12 mouse cellular contexts compared by ENCODE assay signal in the genomic region with DNA sequence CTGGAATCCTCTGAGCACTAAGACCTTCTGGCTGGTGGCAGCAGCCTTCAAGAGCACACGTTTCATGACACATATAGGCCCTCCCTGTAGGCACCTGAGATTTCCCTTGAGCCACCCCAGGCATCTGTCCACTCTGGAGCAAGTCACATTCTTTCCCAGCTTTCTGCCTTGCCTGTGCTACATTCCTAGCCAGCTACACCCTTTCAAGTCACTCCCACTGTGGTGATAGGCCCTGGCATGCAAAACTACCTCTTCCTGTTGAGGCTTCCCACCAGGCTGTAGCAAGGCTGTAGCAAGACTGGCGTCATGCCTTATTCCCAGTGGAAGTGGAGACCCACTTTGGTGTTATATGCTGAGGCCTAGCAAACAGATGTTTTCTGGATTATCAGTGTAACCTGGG. TPM values are rescaled to one million over a fixed set of nuclear protein-coding genes. Genes with fewer than 3 reads are reported as not detected.
DNase-seq lines count a peak whose midpoint lies in the region; ATAC-seq lines count a peak whose summit lies in the region.
"Had no signal": no experiment of that assay in that cellular context is flagged by ENCODE, and none has a peak within 500 bp of the region (broad histone marks: within the 10 kb centered on the region; RNA-seq: fewer than 3 reads in every experiment).

No protein-coding gene starts in this region.

- no peaks in the 10 kb centered on the region for H3K36me3 ChIP-seq in embryonic facial prominence, embryonic 15.5 days
- 0 out of 2 replicates have a peak, but pooled peaks cover 4% of the 10 kb centered on the region for H3K36me3 ChIP-seq in intestine, embryonic 14.5 days (ENCODE audit: control insufficient read depth, insufficient read depth, low read length)
- H3K36me3 ChIP-seq in midbrain, embryonic 11.5 days (ENCODE audit: control insufficient read depth, insufficient read depth, low read length), result no peaks in the 10 kb centered on the region
- H3K36me3 ChIP-seq: lung, embryonic 15.5 days had no signal

- H3K27ac ChIP-seq in embryonic facial prominence, embryonic 15.5 days (replicated peaks), result peak overlapping the region; percentile 53
- H3K27ac ChIP-seq in intestine, embryonic 14.5 days (ENCODE audit: low read depth), result no peak overlapping the region
- H3K27ac ChIP-seq in midbrain, embryonic 11.5 days (ENCODE audit: low read depth, low read length), result no peak overlapping the region
- H3K27ac ChIP-seq: left cerebral cortex, adult 2 months; lung, embryonic 15.5 days had no signal

- peaks cover 28% of the 10 kb centered on the region for H3K4me1 ChIP-seq in embryonic facial prominence, embryonic 15.5 days
- H3K4me1 ChIP-seq in intestine, embryonic 14.5 days (replicated peaks; ENCODE audit: control insufficient read depth, insufficient read depth, low read length), result no peaks in the 10 kb centered on the region
- no peaks in the 10 kb centered on the region for H3K4me1 ChIP-seq in midbrain, embryonic 11.5 days (ENCODE audit: control insufficient read depth, insufficient read depth, low read length)

- no peak overlapping the region for H3K9ac ChIP-seq in embryonic facial prominence, embryonic 15.5 days
- no peak overlapping the region for H3K9ac ChIP-seq in intestine, embryonic 14.5 days (ENCODE audit: low read length)
- no peak overlapping the region for H3K9ac ChIP-seq in midbrain, embryonic 11.5 days (ENCODE audit: low read length)
- H3K9ac ChIP-seq: lung, embryonic 15.5 days had no signal

- no peak overlapping the region for H3K4me3 ChIP-seq in embryonic facial prominence, embryonic 15.5 days (replicated peaks)
- no peak overlapping the region for H3K4me3 ChIP-seq in intestine, embryonic 14.5 days (ENCODE audit: low read depth, low read length)
- no peak overlapping the region for H3K4me3 ChIP-seq in midbrain, embryonic 11.5 days (ENCODE audit: low read depth, low read length)
- H3K4me3 ChIP-seq: left cerebral cortex, adult 2 months; lung, embryonic 15.5 days had no signal

- H3K27me3 ChIP-seq in embryonic facial prominence, embryonic 15.5 days, result no peaks in the 10 kb centered on the region
- H3K27me3 ChIP-seq in intestine, embryonic 14.5 days (replicated peaks; ENCODE audit: control insufficient read depth, insufficient read depth, low read length), result no peaks in the 10 kb centered on the region
- H3K27me3 ChIP-seq in midbrain, embryonic 11.5 days (ENCODE audit: control insufficient read depth, insufficient read depth, low read length), result no peaks in the 10 kb centered on the region
- H3K27me3 ChIP-seq: lung, embryonic 15.5 days had no signal

- DNase-seq in kidney, postnatal 14 days, result peak; percentile 27
- no peak for DNase-seq in kidney, adult 18-20 months
- DNase-seq in intestine, embryonic 14.5 days (ENCODE audit: low spot score), result no peak
- DNase-seq in lung, postnatal 36 days, result peak; percentile 69
- DNase-seq in embryo, embryonic 9.5 days (ENCODE audit: extremely low spot score), result no peak
- no peak for DNase-seq in right cerebral cortex, adult 18-20 months
- no peak for DNase-seq in midbrain, embryonic 11.5 days (ENCODE audit: low spot score, missing footprints)
- DNase-seq: gastrocnemius, postnatal 14 days had no signal

- ATAC-seq in embryonic facial prominence, embryonic 15.5 days (ENCODE audit: insufficient number of reproducible peaks, low FRiP score, low TSS enrichment, low read depth), result 0 out of 2 replicates have a peak, but pooled peaks have one; percentile 23
- ATAC-seq in intestine, embryonic 14.5 days (replicated peaks; ENCODE audit: low FRiP score, low TSS enrichment, low read depth), result 0 out of 2 replicates have a peak, but pooled peaks have one; percentile 50
- ATAC-seq in midbrain, embryonic 11.5 days (ENCODE audit: low FRiP score), result no peak
- ATAC-seq: inflammation-experienced regulatory T-cells, adult 6 months had no signal

- no peak overlapping the region for H3K4me2 ChIP-seq in embryonic facial prominence, embryonic 15.5 days (replicated peaks)
- no peak overlapping the region for H3K4me2 ChIP-seq in intestine, embryonic 14.5 days (ENCODE audit: low read length)
- H3K4me2 ChIP-seq in midbrain, embryonic 11.5 days, result no peak overlapping the region
- H3K4me2 ChIP-seq: lung, embryonic 15.5 days had no signal

- H3K9me3 ChIP-seq in embryonic facial prominence, embryonic 15.5 days (replicated peaks), result no peaks in the 10 kb centered on the region
- no peaks in the 10 kb centered on the region for H3K9me3 ChIP-seq in intestine, embryonic 14.5 days (ENCODE audit: control insufficient read depth, low read length)
- H3K9me3 ChIP-seq in midbrain, embryonic 11.5 days (ENCODE audit: control insufficient read depth, low read length), result no peaks in the 10 kb centered on the region
- H3K9me3 ChIP-seq: lung, embryonic 15.5 days had no signal

- 34% methylated on average over 2 of the region's 2 CpGs for WGBS in embryonic facial prominence, embryonic 15.5 days
- WGBS in intestine, embryonic 14.5 days, result 60% methylated on average over 2 of the region's 2 CpGs
- 63% methylated on average over 2 of the region's 2 CpGs for WGBS in midbrain, embryonic 11.5 days

RNA-seq across cellular contexts. Expression of a gene that starts 9.0 kb away (rescaled TPM):
- polyA plus RNA-seq in embryonic facial prominence, embryonic 15.5 days (2015; fragmentation: Nextera tagmentation; extraction: Ambion mirVana), result 10.9 and 11.7 TPM in 2 replicates
- 7.7 and 9.4 TPM in 2 replicates for polyA plus RNA-seq in intestine, embryonic 14.5 days (2014; fragmentation: Nextera tagmentation; extraction: Ambion mirVana)
- 7.5 and 7.9 TPM in 2 replicates for polyA plus RNA-seq in midbrain, embryonic 11.5 days (2014; fragmentation: Nextera tagmentation; extraction: Ambion mirVana)

RNA-seq across cellular contexts. Expression of a gene that starts 9.1 kb away (rescaled TPM):
- 26.0 and 26.5 TPM in 2 replicates for polyA plus RNA-seq in embryonic facial prominence, embryonic 15.5 days (2015; fragmentation: Nextera tagmentation; extraction: Ambion mirVana)
- 27.1 and 28.6 TPM in 2 replicates for polyA plus RNA-seq in intestine, embryonic 14.5 days (2014; fragmentation: Nextera tagmentation; extraction: Ambion mirVana)
- 29.6 and 32.0 TPM in 2 replicates for polyA plus RNA-seq in midbrain, embryonic 11.5 days (2014; fragmentation: Nextera tagmentation; extraction: Ambion mirVana)

Comparison
In these comparisons a context has a peak if more than half of its experiments do, and no peak if none do; other contexts are left out.
1. DNase-seq: peak in kidney, postnatal 14 days (single experiment) and lung, postnatal 36 days (single experiment); none in kidney, adult 18-20 months (single experiment), intestine, embryonic 14.5 days (single experiment), embryo, embryonic 9.5 days (single experiment), right cerebral cortex, adult 18-20 months (single experiment) and midbrain, embryonic 11.5 days (single experiment).